Mouse (Mus musculus) liver, postnatal 0 days (tissue): Measurements from ENCODE around the gene Tradd. TPM values are rescaled to one million over a fixed set of nuclear protein-coding genes. Genes with fewer than 3 reads are reported as not detected.

Experiments used
- ATAC-seq: fragments of 200-750 bp; cut with Nextera tagmentation; 2 replicates; pipeline ENCODE4 v1.8.0; 2017; ENCODE audit warnings: mild to moderate bottlenecking, moderate library complexity
- DNase-seq: peaks from one replicate; pipeline ENCODE4 v3.0.0-alpha.2; 2016
- H3K27ac ChIP-seq: fragments of 300-500 bp; sonication (generic); 2 replicates; pipeline ENCODE4 v1.5.1; 2014; ENCODE audit warnings: antibody characterized with exemption, moderate library complexity, mild to moderate bottlenecking, low read depth
- H3K27me3 ChIP-seq: fragments of 300-500 bp; sonication (generic); 2 replicates; pipeline ENCODE4 v1.6.1; 2014; ENCODE audit warnings: low read length, control low read depth, mixed read lengths; ENCODE audit not compliant: insufficient read depth
- H3K36me3 ChIP-seq: fragments of 300-500 bp; sonication (generic); replicated peaks from 2 replicates; pipeline ENCODE4 v1.6.1; 2014; ENCODE audit warnings: mild to moderate bottlenecking, control low read depth, low read length, moderate library complexity, mixed read lengths; ENCODE audit not compliant: insufficient read depth
- H3K4me1 ChIP-seq: fragments of 300-500 bp; sonication (generic); 2 replicates; pipeline ENCODE4 v1.6.1; 2014; ENCODE audit warnings: antibody characterized with exemption, mild to moderate bottlenecking, control low read depth; ENCODE audit not compliant: insufficient read depth
- H3K4me2 ChIP-seq: fragments of 300-500 bp; sonication (generic); 2 replicates; pipeline ENCODE4 v1.6.1; 2014; ENCODE audit warnings: low read depth, mild to moderate bottlenecking, low read length, moderate library complexity, mixed read lengths
- H3K4me3 ChIP-seq: fragments of 300-500 bp; sonication (generic); 2 replicates; pipeline ENCODE4 v1.5.1; 2014; ENCODE audit warnings: low read depth, low read length
- H3K9ac ChIP-seq: fragments of 300-500 bp; sonication (generic); replicated peaks from 2 replicates; pipeline ENCODE4 v1.6.1; 2014; ENCODE audit warnings: mild to moderate bottlenecking, moderate library complexity
- H3K9me3 ChIP-seq: fragments of 300-500 bp; sonication (generic); 2 replicates; pipeline ENCODE4 v1.6.1; 2016; ENCODE audit warnings: mild to moderate bottlenecking, control low read depth, low read length, mixed read lengths
- CTCF ChIP-seq: sonication (generic); IDR thresholded peaks from 2 replicates; pipeline ENCODE4 v1.5.1; 2016; ENCODE audit warnings: antibody characterized with exemption, low read depth
- EP300 ChIP-seq: IDR thresholded peaks from 2 replicates; pipeline ENCODE4 v1.6.1; 2016; ENCODE audit warnings: antibody characterized with exemption, low read depth, mild to moderate bottlenecking
- WGBS: fragments of 180-500 bp; shearing (Covaris S2); extraction: QIAGEN DNeasy Blood & Tissue Kit; methylation state at CpG from one replicate; pipeline ENCODE4 v1.1.7; 2014; ENCODE audit not compliant: insufficient replicate concordance; 5-methylcytosine and 5-hydroxymethylcytosine counted together
- microRNA counts: library from miRNA; unstranded; fragments of <30 nt; microRNA quantifications from one replicate; lab custom pipeline; 2015
- microRNA-seq: library from miRNA; unstranded; fragments of <30 nt; microRNA quantifications from one replicate; pipeline ENCODE4, GENCODE M21; 2016
- polyA plus RNA-seq: library from polyadenylated mRNA; unstranded; fragments of >200 nt; fragmentation: Nextera tagmentation; extraction: Ambion mirVana; gene quantifications from 2 replicates; pipeline ENCODE4 v1.2.1, GENCODE M21; 2015

Tradd gene
- polyA plus RNA-seq, 1 experiment from 2014 or later = 14.3 TPM

DNA sequence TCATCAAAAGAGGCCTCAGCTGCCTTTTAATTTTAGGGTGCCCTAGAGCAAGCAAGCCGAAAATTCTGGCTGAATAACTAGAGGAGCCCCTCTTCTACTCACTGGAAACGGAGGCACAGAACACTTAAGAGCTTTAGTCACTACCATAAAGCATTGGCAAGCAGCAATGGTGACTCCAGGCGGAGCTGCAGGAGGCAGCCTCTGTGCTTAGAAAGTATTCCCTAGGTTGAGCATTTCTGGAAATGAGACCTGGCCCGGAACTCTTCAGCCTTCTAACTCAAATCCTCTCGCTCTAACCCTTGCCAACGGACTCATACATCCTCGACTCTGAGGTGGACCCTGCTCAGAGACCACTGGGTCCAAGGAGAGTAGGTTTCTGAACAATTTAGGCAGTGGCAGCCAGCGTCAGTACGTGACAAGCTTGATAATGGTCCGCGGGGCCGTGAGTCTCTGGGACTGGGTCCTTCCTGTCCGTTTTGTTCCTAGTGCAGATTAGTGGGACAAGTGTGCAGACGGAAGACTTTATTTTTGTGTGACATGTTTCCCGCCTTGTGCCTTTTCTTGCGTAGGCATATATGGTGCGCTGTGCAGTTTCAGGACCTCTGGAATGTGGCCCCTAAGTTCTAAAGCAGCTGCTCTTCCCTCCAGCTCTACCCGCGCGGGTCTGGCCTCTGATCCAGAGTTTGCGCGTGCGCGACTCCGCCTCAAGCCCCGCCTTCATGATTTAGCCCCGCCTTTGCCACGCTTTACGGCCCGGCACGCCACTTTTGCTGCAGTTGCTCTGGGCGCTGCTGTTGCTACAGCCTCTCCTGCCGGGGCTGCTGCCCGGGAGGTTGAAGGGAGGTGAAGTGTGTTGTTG lies 39.8 kb downstream of the Tradd start, which contains the start of gene D230025D16Rik:
Gene D230025D16Rik (plus strand): TSS at position 733 of the 859 bp plus-strand sequence.
- Histone ChIP-seq H3K4me1 (peaks cover 16% of the 10 kb centered on the region), H3K27me3 (no peaks in the 10 kb centered on the region), H3K27ac (peak within 1 kb of the TSS; percentile 99), H3K9ac (peak within 1 kb of the TSS; percentile 87), H3K9me3 (no peaks in the 10 kb centered on the region), H3K4me2 (peak within 1 kb of the TSS; percentile 94), H3K36me3 (no peaks in the 10 kb centered on the region; the same call in 1 of the 2 replicates), H3K4me3 (peak within 1 kb of the TSS; percentile 83)
- WGBS = 4% methylated on average over 34 of the region's 34 CpGs
- ATAC-seq (peak; percentile 89), DNase-seq (peak; percentile 98)
- TF ChIP-seq EP300 (no peak), CTCF (no peak)

DNA sequence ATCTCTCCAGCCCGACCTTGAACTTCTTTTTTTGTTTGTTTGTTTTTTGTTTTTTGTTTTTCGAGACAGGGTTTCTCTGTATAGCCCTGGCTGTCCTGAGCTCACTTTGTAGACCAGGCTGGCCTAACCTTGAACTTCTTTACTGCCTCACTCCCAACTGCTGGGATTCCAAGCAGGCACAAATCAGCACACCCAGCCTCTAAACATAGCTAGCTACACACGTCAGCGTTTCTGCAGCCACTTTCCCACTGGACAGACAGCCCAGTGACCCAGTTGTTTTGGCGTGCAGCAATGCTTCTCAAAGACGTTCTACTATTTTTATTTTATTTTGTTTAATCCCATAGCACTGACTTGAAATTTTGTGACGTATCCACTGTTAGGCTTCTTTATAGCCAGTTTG lies 40.6 kb downstream of the Tradd start:
- 78% methylated on average over 7 of the region's 7 CpGs for WGBS
- H3K36me3 ChIP-seq = no peaks in the 10 kb centered on the region; the same call in 1 of the 2 replicates
- no peak overlapping the region; the same call in 1 of the 2 replicates for H3K27ac ChIP-seq
- TF ChIP-seq CTCF (no peak), EP300 (no peak)
- H3K9ac ChIP-seq = no peak overlapping the region; the same call in 1 of the 2 replicates
- no peak for ATAC-seq
- peaks cover 13% of the 10 kb centered on the region for H3K4me1 ChIP-seq
- no peaks in the 10 kb centered on the region for H3K27me3 ChIP-seq
- H3K9me3 ChIP-seq = no peaks in the 10 kb centered on the region
- no peak for DNase-seq
- H3K4me2 ChIP-seq = no peak overlapping the region
- no peak overlapping the region for H3K4me3 ChIP-seq

- no peak for DNase-seq
- peaks cover 9% of the 10 kb centered on the region for H3K36me3 ChIP-seq
- H3K9me3 ChIP-seq = no peaks in the 10 kb centered on the region
- no peaks in the 10 kb centered on the region for H3K4me1 ChIP-seq
- TF ChIP-seq EP300 (no peak), CTCF (peak; percentile 84)
- H3K27me3 ChIP-seq = no peaks in the 10 kb centered on the region
- H3K9ac ChIP-seq = no peak overlapping the region
- 74% methylated on average over 5 of the region's 5 CpGs for WGBS
- H3K4me3 ChIP-seq = no peak overlapping the region
- no peak overlapping the region for H3K27ac ChIP-seq
- H3K4me2 ChIP-seq = no peak overlapping the region
- ATAC-seq = no peak
Observed at GRCm38 (mm10) chr8:105217926-105218522, 46.4 kb downstream of the Tradd start.

DNA sequence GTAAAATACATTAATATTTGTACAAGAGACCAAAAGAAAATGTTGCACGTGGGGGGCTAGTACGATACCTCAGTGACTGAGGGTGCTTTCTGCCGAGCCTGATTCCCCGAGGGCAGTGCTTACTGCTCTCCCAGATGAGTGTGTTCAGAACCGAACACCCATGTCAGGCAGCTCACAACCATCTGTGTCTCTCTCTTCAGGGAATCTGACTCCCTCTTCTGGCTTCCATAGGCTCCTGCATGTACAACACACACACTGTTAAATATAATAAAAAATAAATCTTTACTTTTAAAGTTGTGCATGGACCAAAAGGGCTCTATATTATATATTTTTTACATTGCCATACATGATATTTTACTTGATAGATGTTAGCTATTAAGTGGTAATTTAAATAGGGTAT lies 50.3 kb downstream of the Tradd start:
- H3K4me2 ChIP-seq = no peak overlapping the region
- H3K9me3 ChIP-seq = no peaks in the 10 kb centered on the region
- DNase-seq (no peak), ATAC-seq (no peak)
- no peak overlapping the region for H3K27ac ChIP-seq
- H3K27me3 ChIP-seq = no peaks in the 10 kb centered on the region
- peaks cover 7% of the 10 kb centered on the region; the same call in 1 of the 2 replicates for H3K4me1 ChIP-seq
- peak; percentile 35 for TF ChIP-seq CTCF
- no peak for TF ChIP-seq EP300
- no peak overlapping the region for H3K9ac ChIP-seq
- 87% methylated on average over 5 of the region's 5 CpGs for WGBS
- no peak overlapping the region for H3K4me3 ChIP-seq
- H3K36me3 ChIP-seq = peaks cover 9% of the 10 kb centered on the region

DNA sequence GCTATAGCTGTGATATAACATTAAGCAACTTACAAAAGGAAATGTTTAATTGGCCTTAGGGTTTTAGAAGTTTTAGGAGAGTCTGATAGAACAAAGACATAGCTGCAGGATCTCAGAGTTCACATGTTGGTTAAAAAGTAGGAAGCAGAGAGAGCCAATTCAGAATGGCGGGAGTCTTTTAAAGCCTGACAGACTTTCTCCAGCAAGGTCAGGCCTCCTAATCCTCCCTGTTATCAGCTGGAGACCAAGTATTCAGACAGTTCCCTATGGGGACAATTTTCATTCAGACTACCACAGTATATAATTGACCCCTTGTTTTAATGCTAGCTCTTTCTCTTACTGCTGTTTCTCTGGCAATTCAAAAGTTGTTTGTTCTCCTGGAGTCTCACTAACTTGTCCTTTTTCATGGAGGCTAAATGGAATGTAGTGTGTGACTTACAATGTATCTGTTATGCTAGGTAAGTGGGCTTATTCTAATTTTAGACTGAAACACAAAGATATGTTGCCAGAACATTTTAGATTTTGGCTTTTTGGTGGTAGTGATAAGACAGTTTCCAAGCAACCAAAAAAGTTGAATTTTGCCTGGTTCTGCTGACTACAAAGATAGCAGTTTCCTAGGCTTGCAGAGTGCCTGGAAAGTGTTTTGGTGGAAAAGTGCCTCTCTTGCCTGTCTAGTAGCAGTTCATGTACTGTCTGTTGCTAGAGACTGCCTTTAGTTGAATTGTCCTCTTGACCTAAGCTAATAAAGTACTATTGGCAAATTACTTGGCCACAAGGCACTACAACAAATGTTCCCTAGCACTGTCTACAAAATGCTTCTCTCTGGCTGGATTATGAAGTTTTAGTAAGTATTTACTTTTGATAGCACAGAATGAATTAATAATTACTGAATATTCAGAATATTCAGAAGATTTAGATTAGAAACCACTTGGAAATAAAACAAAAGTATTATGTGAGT lies 55.0 kb downstream of the Tradd start:
- H3K27me3 ChIP-seq = no peaks in the 10 kb centered on the region
- no peaks in the 10 kb centered on the region for H3K9me3 ChIP-seq
- no peak for DNase-seq

More for the DNA sequence above, 55.0 kb downstream of the Tradd start:
- Histone ChIP-seq H3K4me1 (peaks cover 9% of the 10 kb centered on the region; the same call in 1 of the 2 replicates), H3K4me3 (no peak overlapping the region), H3K9ac (no peak overlapping the region; the same call in 1 of the 2 replicates), H3K4me2 (no peak overlapping the region), H3K36me3 (peaks cover 12% of the 10 kb centered on the region), H3K27ac (no peak overlapping the region)
- no peak for ATAC-seq
- TF ChIP-seq EP300 (no peak), CTCF (no peak)
- 54% methylated on average over 1 of the region's 1 CpGs for WGBS

MicroRNAs within 50 kb of the gene (microRNA counts, 519-probe panel; counts per million panel counts)
- 3,208 counts per million, percentile 34 among the panel's probes with 10 or more counts for microRNA mmu-miR-328 (lab: Ali Mortazavi, UCI)

Small RNA genes lying within 50 kb of the gene (microRNA-seq; reads per million reads assigned to microRNA genes)
- gene Gm27320 = not detected
- gene Mir328 = 622 reads per million, percentile 66 among the genes with 10 or more reads in this experiment

Other genes with a start within 250 kb of the Tradd start
- 97.8 and 102 TPM in 2 replicates for gene Ces3a, start 216.0 kb downstream of the Tradd start, polyA plus RNA-seq
- 0.11 and 0.21 TPM in 2 replicates for gene Ces3b, start 180.9 kb downstream of the Tradd start, polyA plus RNA-seq
- 0.07 TPM in 1 of 2 replicates, not detected in the other for gene Ces4a, start 132.8 kb downstream of the Tradd start, polyA plus RNA-seq
- 10.6 and 10.7 TPM in 2 replicates for gene Cbfb, start 93.9 kb downstream of the Tradd start, polyA plus RNA-seq
- gene D230025D16Rik, start 39.5 kb downstream of the Tradd start, polyA plus RNA-seq = 24.2 and 30.9 TPM in 2 replicates
- gene B3gnt9, start 9.5 kb downstream of the Tradd start, polyA plus RNA-seq = 1.6 and 2.0 TPM in 2 replicates
- gene Fbxl8, start within 50 bp of the Tradd start, polyA plus RNA-seq = 0.95 and 1.2 TPM in 2 replicates
- gene Hsf4, start 5.2 kb upstream of the Tradd start, polyA plus RNA-seq = not detected in 2 replicates
- gene Nol3, start 11.5 kb upstream of the Tradd start, polyA plus RNA-seq = 0.05 and 0.24 TPM in 2 replicates
- gene 4931428F04Rik, start 25.3 kb upstream of the Tradd start, polyA plus RNA-seq = 0.38 and 0.65 TPM in 2 replicates
- gene Exoc3l, start 31.5 kb upstream of the Tradd start, polyA plus RNA-seq = 6.6 and 7.1 TPM in 2 replicates
- gene E2f4, start 33.1 kb upstream of the Tradd start, polyA plus RNA-seq = 62.9 and 65.7 TPM in 2 replicates
- 7.8 TPM in 2 replicates for gene Elmo3, start 41.0 kb upstream of the Tradd start, polyA plus RNA-seq
- gene Lrrc29, start 61.7 kb upstream of the Tradd start, polyA plus RNA-seq = 7.7 and 7.8 TPM in 2 replicates
- gene Tmem208, start 61.7 kb upstream of the Tradd start, polyA plus RNA-seq = 75.2 and 75.4 TPM in 2 replicates
- 0.70 and 0.82 TPM in 2 replicates for gene Fhod1, start 83.3 kb upstream of the Tradd start, polyA plus RNA-seq
- 0.09 and 0.16 TPM in 2 replicates for gene Slc9a5, start 84.2 kb upstream of the Tradd start, polyA plus RNA-seq
- not detected in 2 replicates for gene Plekhg4, start 108.7 kb upstream of the Tradd start, polyA plus RNA-seq
- gene Kctd19, start 148.9 kb upstream of the Tradd start, polyA plus RNA-seq = not detected in 2 replicates
- gene Lrrc36, start 149.0 kb upstream of the Tradd start, polyA plus RNA-seq = 0.09 and 0.11 TPM in 2 replicates
- gene Tppp3, start 206.9 kb upstream of the Tradd start, polyA plus RNA-seq = 1.4 and 3.8 TPM in 2 replicates
- gene Zdhhc1, start 232.3 kb upstream of the Tradd start, polyA plus RNA-seq = 2.1 and 2.3 TPM in 2 replicates